Mouse (Mus musculus): ENCODE measurements around the gene Plac9a. TPM values are rescaled to one million over a fixed set of nuclear protein-coding genes. Genes with fewer than 3 reads are reported as not detected.
"Not testable (repeated sequence)": the region's sequence is repeated elsewhere in the genome, so short reads cannot be mapped to it uniquely, and the experiment has no call there.

The Plac9a gene
- polyA plus RNA-seq, 1 experiment from 2014 or later = not detected

DNA sequence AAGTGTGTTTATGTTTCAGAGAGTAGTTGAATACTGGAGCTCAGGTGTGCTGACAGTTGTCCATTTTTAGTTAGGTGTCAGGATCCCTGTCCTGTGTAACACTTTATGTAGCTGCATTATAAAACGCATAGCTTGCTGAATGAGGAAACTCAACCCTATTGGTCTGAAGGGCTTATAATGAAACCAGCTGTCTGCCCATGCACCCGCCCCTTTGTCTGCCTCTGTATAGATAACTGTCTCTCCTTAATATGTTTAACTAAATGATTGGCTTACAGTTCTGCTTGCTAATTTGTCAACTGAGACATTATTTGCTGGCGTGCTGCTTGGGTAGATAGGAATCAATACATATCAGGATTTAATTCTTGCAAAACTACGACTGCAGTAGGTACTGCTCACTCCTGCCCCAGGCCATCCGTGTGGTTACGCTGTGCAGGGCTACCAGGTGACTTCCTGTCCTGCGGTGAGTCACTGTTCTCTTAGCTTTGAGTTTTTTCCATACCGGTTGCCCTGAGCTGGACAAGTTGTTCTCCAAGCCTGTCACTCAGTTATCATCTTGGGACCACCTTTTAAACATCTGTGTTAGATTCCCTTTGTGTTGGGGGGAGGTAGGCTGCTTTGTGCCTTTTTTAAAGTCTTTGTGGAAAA, 47.5 kb downstream of the Plac9a start:
- Histone ChIP-seq H3K4me2 (replicated peaks; ENCODE audit: low read depth, low read length) (no peak overlapping the region), H3K27ac (ENCODE audit: low read depth, low read length) (no peak overlapping the region), H3K9ac (ENCODE audit: low read depth, low read length) (no peak overlapping the region), H3K9me3 (ENCODE audit: control insufficient read depth, low read length) (no peaks in the 10 kb centered on the region), H3K27me3 (ENCODE audit: control insufficient read depth, insufficient read depth, low read length) (no peaks in the 10 kb centered on the region), H3K4me3 (ENCODE audit: low read depth, low read length) (no peak overlapping the region), H3K4me1 (replicated peaks; ENCODE audit: control insufficient read depth, insufficient read depth, low read length) (no peaks in the 10 kb centered on the region), H3K36me3 (ENCODE audit: control insufficient read depth, insufficient read depth, low read length) (no peaks in the 10 kb centered on the region)
- ATAC-seq (ENCODE audit: low FRiP score) = no peak
- no peak for DNase-seq (ENCODE audit: low spot score)
- 69% methylated on average over 8 of the region's 8 CpGs for WGBS

GRCm38 (mm10) chr14:25853717-25854452, 49.0 kb downstream of the Plac9a start:
- ATAC-seq (ENCODE audit: low FRiP score) = no peak
- 91% methylated on average over 16 of the region's 16 CpGs for WGBS
- DNase-seq (ENCODE audit: low spot score) = no peak
- Histone ChIP-seq H3K27ac (ENCODE audit: low read depth, low read length) (no peak overlapping the region), H3K4me1 (replicated peaks; ENCODE audit: control insufficient read depth, insufficient read depth, low read length) (no peaks in the 10 kb centered on the region), H3K9ac (ENCODE audit: low read depth, low read length) (no peak overlapping the region), H3K27me3 (ENCODE audit: control insufficient read depth, insufficient read depth, low read length) (no peaks in the 10 kb centered on the region), H3K36me3 (ENCODE audit: control insufficient read depth, insufficient read depth, low read length) (no peaks in the 10 kb centered on the region), H3K4me3 (ENCODE audit: low read depth, low read length) (no peak overlapping the region), H3K9me3 (ENCODE audit: control insufficient read depth, low read length) (no peaks in the 10 kb centered on the region), H3K4me2 (replicated peaks; ENCODE audit: low read depth, low read length) (no peak overlapping the region)

DNA sequence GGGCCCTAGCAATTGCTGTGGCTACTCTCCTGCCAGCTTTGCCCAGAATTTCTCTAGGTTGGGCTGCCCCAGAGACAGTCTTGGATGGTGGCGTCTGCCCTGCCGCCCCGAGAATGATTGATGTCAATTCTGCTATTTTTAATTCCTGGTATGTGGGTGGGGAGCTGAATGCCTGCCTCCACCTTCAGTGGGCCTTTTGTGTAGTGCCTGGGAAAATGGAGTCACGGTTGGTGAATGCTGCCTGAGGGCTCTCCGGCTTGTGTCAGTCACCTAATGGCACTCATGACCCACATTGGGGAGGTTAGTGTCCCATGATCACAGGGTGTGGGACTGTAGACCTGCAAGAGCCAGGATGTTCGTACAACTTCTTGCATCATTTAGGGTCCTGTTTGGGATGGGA, 49.6 kb downstream of the Plac9a start:
- 63% methylated on average over 6 of the region's 6 CpGs for WGBS
- Histone ChIP-seq H3K36me3 (ENCODE audit: control insufficient read depth, insufficient read depth, low read length) (no peaks in the 10 kb centered on the region), H3K9me3 (ENCODE audit: control insufficient read depth, low read length) (no peaks in the 10 kb centered on the region), H3K27me3 (ENCODE audit: control insufficient read depth, insufficient read depth, low read length) (no peaks in the 10 kb centered on the region), H3K27ac (ENCODE audit: low read depth, low read length) (no peak overlapping the region), H3K4me1 (replicated peaks; ENCODE audit: control insufficient read depth, insufficient read depth, low read length) (no peaks in the 10 kb centered on the region), H3K4me2 (replicated peaks; ENCODE audit: low read depth, low read length) (no peak overlapping the region), H3K9ac (ENCODE audit: low read depth, low read length) (no peak overlapping the region), H3K4me3 (ENCODE audit: low read depth, low read length) (no peak overlapping the region)
- ATAC-seq (ENCODE audit: low FRiP score) = no peak
- no peak for DNase-seq (ENCODE audit: low spot score)

GRCm38 (mm10) chr14:25852121-25852561, 50.8 kb downstream of the Plac9a start:
- no peak for ATAC-seq (ENCODE audit: low FRiP score)
- H3K27me3 ChIP-seq (ENCODE audit: control insufficient read depth, insufficient read depth, low read length) = no peaks in the 10 kb centered on the region
- no peak overlapping the region for H3K4me3 ChIP-seq (ENCODE audit: low read depth, low read length)
- DNase-seq (ENCODE audit: low spot score) = no peak
- no peaks in the 10 kb centered on the region for H3K36me3 ChIP-seq (ENCODE audit: control insufficient read depth, insufficient read depth, low read length)
- no peaks in the 10 kb centered on the region for H3K9me3 ChIP-seq (ENCODE audit: control insufficient read depth, low read length)
- 85% methylated on average over 11 of the region's 11 CpGs for WGBS
- H3K9ac ChIP-seq (ENCODE audit: low read depth, low read length) = no peak overlapping the region
- no peak overlapping the region for H3K4me2 ChIP-seq (replicated peaks; ENCODE audit: low read depth, low read length)
- no peaks in the 10 kb centered on the region for H3K4me1 ChIP-seq (replicated peaks; ENCODE audit: control insufficient read depth, insufficient read depth, low read length)
- no peak overlapping the region for H3K27ac ChIP-seq (ENCODE audit: low read depth, low read length)

GRCm38 (mm10) chr14:25851189-25851588, 51.7 kb downstream of the Plac9a start:
- no peak overlapping the region for H3K9ac ChIP-seq (ENCODE audit: low read depth, low read length)
- H3K27ac ChIP-seq (ENCODE audit: low read depth, low read length) = no peak overlapping the region
- H3K9me3 ChIP-seq (ENCODE audit: control insufficient read depth, low read length) = no peaks in the 10 kb centered on the region
- H3K4me3 ChIP-seq (ENCODE audit: low read depth, low read length) = no peak overlapping the region
- no peak for DNase-seq (ENCODE audit: low spot score)
- no peaks in the 10 kb centered on the region for H3K27me3 ChIP-seq (ENCODE audit: control insufficient read depth, insufficient read depth, low read length)
- no peak overlapping the region for H3K4me2 ChIP-seq (replicated peaks; ENCODE audit: low read depth, low read length)
- WGBS = 82% methylated on average over 6 of the region's 6 CpGs
- H3K36me3 ChIP-seq (ENCODE audit: control insufficient read depth, insufficient read depth, low read length) = no peaks in the 10 kb centered on the region
- no peaks in the 10 kb centered on the region for H3K4me1 ChIP-seq (replicated peaks; ENCODE audit: control insufficient read depth, insufficient read depth, low read length)
- no peak for ATAC-seq (ENCODE audit: low FRiP score)

DNA sequence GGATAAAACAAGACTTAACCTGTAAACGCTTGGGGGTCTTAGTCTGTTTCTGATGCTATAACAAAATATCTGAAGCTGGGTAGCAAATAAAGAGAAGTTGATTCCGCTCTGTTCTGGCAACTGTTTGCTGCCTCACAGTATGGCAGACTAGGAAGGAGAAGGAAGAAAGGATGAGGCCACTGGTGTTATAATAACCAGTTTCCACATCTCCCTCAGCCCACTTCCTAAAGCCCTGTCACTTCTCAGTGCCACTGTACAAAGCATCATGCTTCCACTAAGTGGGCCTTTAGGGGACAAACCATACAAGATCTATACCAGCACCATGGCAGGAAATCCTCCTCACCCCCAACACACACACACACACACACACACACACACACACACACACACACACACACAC, 52.5 kb downstream of the Plac9a start:
- DNase-seq (ENCODE audit: low spot score) (no peak), ATAC-seq (ENCODE audit: low FRiP score) (no peak)
- Histone ChIP-seq H3K27me3 (ENCODE audit: control insufficient read depth, insufficient read depth, low read length) (no peaks in the 10 kb centered on the region), H3K4me3 (ENCODE audit: low read depth, low read length) (no peak overlapping the region), H3K4me2 (replicated peaks; ENCODE audit: low read depth, low read length) (no peak overlapping the region), H3K4me1 (replicated peaks; ENCODE audit: control insufficient read depth, insufficient read depth, low read length) (no peaks in the 10 kb centered on the region), H3K36me3 (ENCODE audit: control insufficient read depth, insufficient read depth, low read length) (no peaks in the 10 kb centered on the region), H3K9ac (ENCODE audit: low read depth, low read length) (no peak overlapping the region), H3K9me3 (ENCODE audit: control insufficient read depth, low read length) (no peaks in the 10 kb centered on the region), H3K27ac (ENCODE audit: low read depth, low read length) (no peak overlapping the region)
- 93% methylated on average over 2 of the region's 2 CpGs for WGBS

DNA sequence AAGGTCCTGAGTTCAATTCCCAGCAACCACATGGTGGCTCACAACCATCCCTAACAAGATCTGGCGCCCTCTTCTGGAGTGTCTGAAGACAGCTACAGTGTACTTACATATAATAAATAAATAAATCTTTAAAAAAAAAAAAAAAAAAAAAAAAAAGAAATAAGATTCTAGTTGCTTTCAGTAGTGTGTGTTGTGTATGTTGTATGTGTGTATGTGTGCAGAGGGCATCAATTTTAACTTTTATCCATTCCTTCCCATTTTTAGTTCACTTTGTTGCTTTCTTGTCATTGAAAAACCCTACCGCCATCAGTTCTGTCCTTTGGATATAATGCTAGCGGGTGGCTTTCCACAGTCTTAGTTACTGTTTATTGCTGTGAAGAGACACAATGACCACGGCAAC, 54.2 kb downstream of the Plac9a start:
- not testable (repeated sequence) for H3K9ac ChIP-seq (ENCODE audit: low read depth, low read length); H3K4me1 ChIP-seq (replicated peaks; ENCODE audit: control insufficient read depth, insufficient read depth, low read length); ATAC-seq (ENCODE audit: low FRiP score); H3K27me3 ChIP-seq (ENCODE audit: control insufficient read depth, insufficient read depth, low read length); H3K4me3 ChIP-seq (ENCODE audit: low read depth, low read length); H3K36me3 ChIP-seq (ENCODE audit: control insufficient read depth, insufficient read depth, low read length); H3K4me2 ChIP-seq (replicated peaks; ENCODE audit: low read depth, low read length); DNase-seq (ENCODE audit: low spot score); H3K9me3 ChIP-seq (ENCODE audit: control insufficient read depth, low read length); H3K27ac ChIP-seq (ENCODE audit: low read depth, low read length)
- 97% methylated on average over 3 of the region's 4 CpGs for WGBS

DNA sequence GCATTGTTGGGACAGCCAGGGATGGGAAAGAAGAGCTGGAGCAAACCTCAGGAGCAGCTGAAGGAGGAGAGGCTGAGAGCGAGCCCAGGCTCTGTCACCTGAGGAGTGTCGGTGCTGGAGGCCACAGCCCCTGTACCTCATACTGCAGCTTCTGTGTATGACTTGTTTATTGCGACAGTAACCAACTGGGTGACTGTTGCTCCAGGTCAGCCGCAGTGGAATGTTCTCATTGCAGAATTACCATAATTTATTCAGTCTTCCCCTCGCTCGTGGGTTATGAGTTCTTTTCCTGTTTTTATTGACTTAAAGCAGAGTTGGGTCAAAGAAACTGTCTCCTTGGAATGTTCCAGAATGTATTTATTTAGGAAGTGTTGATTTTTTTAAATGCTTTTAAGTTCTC, 54.7 kb downstream of the Plac9a start:
- H3K9ac ChIP-seq (ENCODE audit: low read depth, low read length) = no peak overlapping the region
- H3K9me3 ChIP-seq (ENCODE audit: control insufficient read depth, low read length) = no peaks in the 10 kb centered on the region
- ATAC-seq (ENCODE audit: low FRiP score) (no peak), DNase-seq (ENCODE audit: low spot score) (no peak)
- H3K4me2 ChIP-seq (replicated peaks; ENCODE audit: low read depth, low read length) = no peak overlapping the region
- 82% methylated on average over 6 of the region's 6 CpGs for WGBS
- H3K4me3 ChIP-seq (ENCODE audit: low read depth, low read length) = no peak overlapping the region
- no peaks in the 10 kb centered on the region for H3K36me3 ChIP-seq (ENCODE audit: control insufficient read depth, insufficient read depth, low read length)
- H3K27me3 ChIP-seq (ENCODE audit: control insufficient read depth, insufficient read depth, low read length) = peaks cover 3% of the 10 kb centered on the region; the same call in 1 of the 2 replicates
- H3K27ac ChIP-seq (ENCODE audit: low read depth, low read length) = no peak overlapping the region
- no peaks in the 10 kb centered on the region for H3K4me1 ChIP-seq (replicated peaks; ENCODE audit: control insufficient read depth, insufficient read depth, low read length)

GRCm38 (mm10) chr14:25847660-25848059, 55.2 kb downstream of the Plac9a start:
- Histone ChIP-seq H3K36me3 (ENCODE audit: control insufficient read depth, insufficient read depth, low read length) (no peaks in the 10 kb centered on the region), H3K4me1 (replicated peaks; ENCODE audit: control insufficient read depth, insufficient read depth, low read length) (no peaks in the 10 kb centered on the region; the same call in 1 of the 2 replicates), H3K4me3 (ENCODE audit: low read depth, low read length) (no peak overlapping the region), H3K27me3 (ENCODE audit: control insufficient read depth, insufficient read depth, low read length) (peaks cover 8% of the 10 kb centered on the region; the same call in 1 of the 2 replicates), H3K4me2 (replicated peaks; ENCODE audit: low read depth, low read length) (no peak overlapping the region), H3K9me3 (ENCODE audit: control insufficient read depth, low read length) (no peaks in the 10 kb centered on the region), H3K27ac (ENCODE audit: low read depth, low read length) (no peak overlapping the region), H3K9ac (ENCODE audit: low read depth, low read length) (no peak overlapping the region)
- no peak for ATAC-seq (ENCODE audit: low FRiP score)
- 35% methylated on average over 9 of the region's 9 CpGs for WGBS
- DNase-seq (ENCODE audit: low spot score) = no peak
